ENCODE assay signal across 21 mouse cellular contexts in the genomic region with DNA sequence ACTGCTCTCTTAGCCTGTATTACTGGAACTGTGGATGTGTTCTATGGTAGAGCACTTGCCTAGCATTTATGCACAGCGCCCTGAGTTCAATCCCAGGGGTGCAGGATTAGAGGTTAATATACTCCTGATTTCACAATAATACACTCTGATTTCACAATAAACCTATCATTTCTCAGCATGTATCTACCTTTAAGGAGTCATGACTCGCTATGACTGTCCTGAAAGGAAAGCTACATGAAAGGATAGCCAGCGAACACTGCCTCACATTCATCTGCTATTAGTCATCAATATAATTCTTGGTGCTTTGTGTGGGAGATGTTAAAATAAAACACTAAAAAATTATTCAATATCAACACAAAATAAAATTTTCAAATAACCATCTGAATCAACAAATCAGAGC. TPM values are rescaled to one million over a fixed set of nuclear protein-coding genes. Genes with fewer than 3 reads are reported as not detected.
"Had no signal": no experiment of that assay in that cellular context is flagged by ENCODE, and none has a peak within 500 bp of the region (broad histone marks: within the 10 kb centered on the region; RNA-seq: fewer than 3 reads in every experiment).

No protein-coding gene starts in this region.

- H3K4me1 ChIP-seq: liver, embryonic 15.5 days; midbrain, embryonic 10.5 days; midbrain, embryonic 12.5 days; neural tube, embryonic 12.5 days; stomach, embryonic 15.5 days had no signal

- ATAC-seq: midbrain, embryonic 16.5 days had no signal

- H3K27me3 ChIP-seq: liver, embryonic 15.5 days; midbrain, embryonic 12.5 days; neural tube, embryonic 12.5 days; stomach, embryonic 15.5 days had no signal

- H3K27ac ChIP-seq: liver, embryonic 15.5 days; midbrain, embryonic 10.5 days; midbrain, embryonic 12.5 days; neural tube, embryonic 12.5 days; stomach, embryonic 15.5 days; stomach, postnatal 0 days had no signal

- H3K9me3 ChIP-seq: liver, embryonic 15.5 days; midbrain, embryonic 10.5 days; midbrain, embryonic 12.5 days; neural tube, embryonic 12.5 days; stomach, embryonic 15.5 days had no signal

- H3K9ac ChIP-seq: liver, embryonic 15.5 days; lung, embryonic 14.5 days; midbrain, embryonic 12.5 days; neural tube, embryonic 12.5 days; stomach, embryonic 15.5 days had no signal

- DNase-seq: lung, adult 18-20 months; lung, embryonic 14.5 days; lung, postnatal 10 days; lung, postnatal 4 days; midbrain, embryonic 14.5 days; retina, postnatal 1 day; right cerebral cortex, adult 18-20 months; right cerebral cortex, postnatal 25 days; right cerebral cortex, postnatal 4 days; thymus, postnatal 14 days; thymus, postnatal 36 days had no signal

- H3K4me3 ChIP-seq: liver, embryonic 15.5 days; midbrain, embryonic 10.5 days; midbrain, embryonic 12.5 days; neural tube, embryonic 12.5 days; stomach, embryonic 15.5 days had no signal

- H3K4me2 ChIP-seq: liver, embryonic 15.5 days; lung, embryonic 14.5 days; midbrain, embryonic 12.5 days; neural tube, embryonic 12.5 days; stomach, embryonic 15.5 days had no signal

RNA-seq across cellular contexts. Expression of gene D430041D05Rik, which starts 25.4 kb away (rescaled TPM):
- total RNA-seq: megakaryocyte, adult 5-6 weeks; megakaryocyte-erythroid progenitor cell, adult 5-6 weeks had no signal
- polyA plus RNA-seq: liver, embryonic 15.5 days; small intestine, adult 2 months had no signal
